Mouse (Mus musculus) heart, embryonic 10.5 days (tissue): ENCODE data around the gene Tcl1b4. TPM values are rescaled to one million over a fixed set of nuclear protein-coding genes. Genes with fewer than 3 reads are reported as not detected.
A peak's percentile ranks its signal among the peaks of the same experiment; 100 is the strongest.
"Not testable (repeated sequence)": the region's sequence is repeated elsewhere in the genome, so short reads cannot be mapped to it uniquely, and the experiment has no call there.

Source experiments
- DNase-seq: peaks from one replicate; pipeline ENCODE4 v3.0.0-alpha.2; 2017; ENCODE audit warnings: low spot score
- H3K27ac ChIP-seq: fragments of 300-500 bp; sonication (generic); 2 replicates; pipeline ENCODE4 v1.5.1; 2016; ENCODE audit warnings: mild to moderate bottlenecking
- H3K27me3 ChIP-seq: fragments of 300-500 bp; sonication (generic); 2 replicates; pipeline ENCODE4 v1.6.1; 2016; ENCODE audit warnings: mild to moderate bottlenecking; ENCODE audit not compliant: poor library complexity, insufficient read depth, severe bottlenecking
- H3K36me3 ChIP-seq: fragments of 300-500 bp; sonication (generic); 2 replicates; pipeline ENCODE4 v1.6.1; 2016; ENCODE audit warnings: mild to moderate bottlenecking, moderate library complexity
- H3K4me1 ChIP-seq: fragments of 300-500 bp; sonication (generic); 2 replicates; pipeline ENCODE4 v1.6.1; 2016; ENCODE audit warnings: mild to moderate bottlenecking
- H3K4me3 ChIP-seq: fragments of 300-500 bp; sonication (generic); 2 replicates; pipeline ENCODE4 v1.5.1; 2016; ENCODE audit warnings: mild to moderate bottlenecking, moderate library complexity
- H3K9me3 ChIP-seq: fragments of 300-500 bp; sonication (generic); 2 replicates; pipeline ENCODE4 v1.6.1; 2016; ENCODE audit warnings: mild to moderate bottlenecking, moderate library complexity
- WGBS: fragments of 180-500 bp; shearing (Covaris S2); methylation state at CpG from one replicate; pipeline ENCODE4 v1.1.7; 2016; 5-methylcytosine and 5-hydroxymethylcytosine counted together
- polyA plus RNA-seq: library from polyadenylated mRNA; unstranded; fragments of >200 nt; fragmentation: Nextera tagmentation; extraction: Ambion mirVana; gene quantifications from 2 replicates; pipeline ENCODE4 v1.2.1, GENCODE M21; 2016

Gene Tcl1b4
- polyA plus RNA-seq, result not detected in 2 replicates

GRCm38 (mm10) chr12:105201657-105202056 is at the start of gene Tcl1b4:
Gene Tcl1b4, plus strand, starts transcription at chr12:105201957.
- not testable (repeated sequence) for H3K4me3 ChIP-seq, DNase-seq, H3K36me3 ChIP-seq, H3K27me3 ChIP-seq, H3K9me3 ChIP-seq, H3K4me1 ChIP-seq, H3K27ac ChIP-seq
- WGBS, result 82% methylated on average over 1 of the region's 1 CpGs

GRCm38 (mm10) chr12:105155286-105155685 is 46.5 kb upstream of the Tcl1b4 start:
- WGBS, result 69% methylated on average over 4 of the region's 4 CpGs
- not testable (repeated sequence) for DNase-seq, H3K36me3 ChIP-seq, H3K9me3 ChIP-seq, H3K4me3 ChIP-seq, H3K4me1 ChIP-seq, H3K27me3 ChIP-seq, H3K27ac ChIP-seq

- 77% methylated on average over 6 of the region's 6 CpGs for WGBS
- Histone ChIP-seq H3K27me3 (no peaks in the 10 kb centered on the region), H3K4me3 (no peak overlapping the region), H3K36me3 (no peaks in the 10 kb centered on the region), H3K9me3 (no peaks in the 10 kb centered on the region), H3K4me1 (no peaks in the 10 kb centered on the region), H3K27ac (no peak overlapping the region)
- DNase-seq, result no peak
Observed at GRCm38 (mm10) chr12:105158842-105159241, 42.9 kb upstream of the Tcl1b4 start.

DNA sequence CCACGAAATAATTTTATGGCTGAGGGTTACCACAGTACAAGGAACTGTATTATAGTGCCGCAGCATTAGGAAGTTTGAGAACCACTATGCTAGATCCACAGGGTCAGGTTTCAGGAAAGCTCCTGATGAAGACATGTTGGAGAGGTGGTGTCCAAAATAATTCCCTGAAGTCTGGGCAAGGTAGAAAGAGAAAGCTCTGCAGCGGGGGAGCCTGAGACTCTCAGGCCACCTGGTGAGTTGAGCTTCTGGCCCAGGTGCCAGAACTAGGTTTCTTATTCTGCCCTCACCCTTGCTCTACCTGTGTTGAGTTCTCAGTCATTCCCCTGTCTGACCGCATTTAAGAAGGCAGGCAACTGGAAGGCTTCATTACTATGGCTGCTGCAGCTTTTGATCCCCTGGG is 42.4 kb upstream of the Tcl1b4 start, which contains the start of gene Tcl1b1:
Gene Tcl1b1 (plus strand): TSS at position 301 of the 400 bp plus-strand sequence.
- 68% methylated on average over 4 of the region's 4 CpGs for WGBS
- Histone ChIP-seq H3K36me3 (no peaks in the 10 kb centered on the region), H3K4me1 (no peaks in the 10 kb centered on the region), H3K27ac (no peak within 1 kb of the TSS), H3K4me3 (no peak within 1 kb of the TSS), H3K9me3 (no peaks in the 10 kb centered on the region), H3K27me3 (no peaks in the 10 kb centered on the region)
- DNase-seq, result no peak

DNA sequence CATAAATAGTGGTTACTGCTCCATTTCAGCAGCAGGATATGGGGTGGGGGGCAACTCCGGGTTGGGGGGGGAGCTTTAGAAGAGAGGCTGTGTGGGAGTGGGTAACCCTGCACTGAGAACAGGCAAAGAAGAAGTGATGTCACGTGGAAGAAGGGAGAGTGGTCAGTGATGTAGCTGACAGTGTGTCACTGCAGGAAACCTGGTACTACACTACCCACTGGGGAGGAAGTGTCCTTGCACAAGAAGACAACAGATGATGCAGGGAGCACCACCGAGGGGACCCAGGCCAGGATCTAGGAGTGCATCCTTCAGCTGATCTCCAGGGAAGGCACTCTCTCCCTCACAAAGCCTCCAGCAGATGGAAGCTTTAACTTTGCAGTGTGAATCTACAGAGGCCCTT is 35.0 kb upstream of the Tcl1b4 start:
- no peak for DNase-seq
- Histone ChIP-seq H3K27ac (no peak overlapping the region), H3K4me3 (no peak overlapping the region), H3K27me3 (no peaks in the 10 kb centered on the region), H3K9me3 (no peaks in the 10 kb centered on the region), H3K36me3 (no peaks in the 10 kb centered on the region), H3K4me1 (no peaks in the 10 kb centered on the region)
- WGBS, result 57% methylated on average over 3 of the region's 3 CpGs

GRCm38 (mm10) chr12:105173366-105173765 is 28.4 kb upstream of the Tcl1b4 start:
- H3K4me3 ChIP-seq, result no peak overlapping the region
- H3K4me1 ChIP-seq, result no peaks in the 10 kb centered on the region
- H3K27ac ChIP-seq, result no peak overlapping the region
- H3K9me3 ChIP-seq, result no peaks in the 10 kb centered on the region
- no peaks in the 10 kb centered on the region for H3K27me3 ChIP-seq
- H3K36me3 ChIP-seq, result no peaks in the 10 kb centered on the region
- 74% methylated on average over 2 of the region's 2 CpGs for WGBS
- no peak for DNase-seq

DNA sequence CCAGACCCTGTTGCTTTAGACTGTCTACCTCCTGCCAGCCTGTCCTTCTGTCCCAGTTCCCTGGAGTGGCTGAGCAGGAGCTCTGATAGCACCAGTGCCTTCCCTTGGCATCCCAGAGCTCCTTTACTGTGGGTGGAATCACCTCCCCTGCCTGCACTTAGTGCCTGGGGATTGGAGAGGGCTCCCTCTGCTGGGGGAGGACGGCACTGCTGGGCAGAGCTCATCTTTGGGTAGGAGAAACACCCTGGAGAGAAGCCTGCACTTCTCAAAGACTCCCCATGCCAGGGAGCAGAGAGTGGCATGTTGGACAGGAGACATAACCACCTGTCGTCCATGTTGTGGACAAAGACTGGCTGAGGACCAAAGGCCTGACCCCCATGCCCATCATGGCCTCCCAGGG is 27.4 kb upstream of the Tcl1b4 start:
- not testable (repeated sequence) for H3K4me3 ChIP-seq, H3K4me1 ChIP-seq, H3K27me3 ChIP-seq, H3K36me3 ChIP-seq, H3K9me3 ChIP-seq, H3K27ac ChIP-seq, DNase-seq
- WGBS, result 13% methylated on average over 2 of the region's 2 CpGs

- not testable (repeated sequence) for H3K4me3 ChIP-seq, DNase-seq, H3K27ac ChIP-seq, H3K9me3 ChIP-seq, H3K36me3 ChIP-seq, H3K4me1 ChIP-seq, H3K27me3 ChIP-seq
- 56% methylated on average over 3 of the region's 3 CpGs for WGBS
Observed at GRCm38 (mm10) chr12:105176044-105176443, 25.7 kb upstream of the Tcl1b4 start, which contains the start of gene Tcl1b5. Gene Tcl1b5, plus strand, starts transcription at chr12:105176344.

DNA sequence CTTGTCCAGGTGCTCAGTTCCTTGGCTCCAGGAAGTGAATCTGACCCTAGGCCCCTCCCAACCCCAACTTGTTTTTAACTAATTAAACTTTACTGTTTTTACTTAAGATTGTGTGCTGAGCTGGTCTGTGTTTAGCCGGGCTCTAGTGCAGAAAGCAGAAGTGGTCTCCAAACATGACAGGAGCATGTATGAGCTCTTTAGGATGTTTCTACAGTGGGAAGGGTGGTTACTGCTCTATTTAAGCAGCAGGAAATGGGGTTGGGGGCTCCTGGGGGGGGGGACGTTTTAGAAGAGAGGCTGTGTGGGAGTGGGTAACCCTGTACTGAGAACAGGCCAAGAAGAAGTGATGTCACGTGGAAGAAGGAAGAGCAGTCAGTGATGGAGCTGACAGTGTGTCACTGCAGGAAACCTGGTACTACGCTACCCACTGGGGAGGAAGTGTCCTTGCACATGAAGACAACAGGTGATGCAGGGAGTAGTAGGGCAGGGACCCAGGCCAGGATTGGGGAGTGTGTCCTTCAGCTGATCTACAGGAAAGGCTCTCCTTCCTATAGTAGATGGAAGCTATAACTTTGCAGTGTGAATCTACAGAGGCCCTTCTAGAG is 20.6 kb upstream of the Tcl1b4 start:
- H3K36me3 ChIP-seq, H3K27me3 ChIP-seq, H3K27ac ChIP-seq, H3K9me3 ChIP-seq, DNase-seq, H3K4me3 ChIP-seq, H3K4me1 ChIP-seq: not testable (repeated sequence)
- 75% methylated on average over 4 of the region's 4 CpGs for WGBS

GRCm38 (mm10) chr12:105188980-105189379 is 12.8 kb upstream of the Tcl1b4 start:
- not testable (repeated sequence) for H3K9me3 ChIP-seq, H3K4me3 ChIP-seq, H3K4me1 ChIP-seq, H3K36me3 ChIP-seq, H3K27me3 ChIP-seq, H3K27ac ChIP-seq, DNase-seq
- WGBS, result 27% methylated on average over 2 of the region's 2 CpGs

DNA sequence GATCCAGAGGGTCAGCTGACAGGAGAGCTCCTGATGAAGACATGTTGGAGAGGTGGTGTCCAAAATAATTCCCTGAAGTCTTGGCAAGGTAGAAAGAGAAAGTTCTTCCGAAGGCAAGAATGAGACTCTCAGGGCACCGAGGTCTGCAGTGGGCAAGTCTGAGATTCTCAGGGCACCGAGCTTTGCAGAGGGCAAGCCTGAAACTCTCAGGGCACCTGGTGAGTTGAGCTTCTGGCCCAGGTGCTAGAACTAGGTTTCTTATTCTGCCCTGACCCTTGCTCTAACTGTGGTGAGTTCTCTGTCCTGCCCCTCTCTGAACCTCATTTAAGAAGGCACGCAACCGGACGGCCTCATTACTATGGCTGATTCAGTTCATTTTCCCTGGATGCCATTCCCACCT is 11.0 kb upstream of the Tcl1b4 start, which contains the start of gene Tcl1b3:
Gene Tcl1b3 (plus strand): TSS at position 301 of the 400 bp plus-strand sequence.
- not testable (repeated sequence) for DNase-seq, H3K27ac ChIP-seq, H3K4me3 ChIP-seq, H3K36me3 ChIP-seq, H3K27me3 ChIP-seq, H3K9me3 ChIP-seq, H3K4me1 ChIP-seq
- WGBS, result 89% methylated on average over 6 of the region's 6 CpGs

DNA sequence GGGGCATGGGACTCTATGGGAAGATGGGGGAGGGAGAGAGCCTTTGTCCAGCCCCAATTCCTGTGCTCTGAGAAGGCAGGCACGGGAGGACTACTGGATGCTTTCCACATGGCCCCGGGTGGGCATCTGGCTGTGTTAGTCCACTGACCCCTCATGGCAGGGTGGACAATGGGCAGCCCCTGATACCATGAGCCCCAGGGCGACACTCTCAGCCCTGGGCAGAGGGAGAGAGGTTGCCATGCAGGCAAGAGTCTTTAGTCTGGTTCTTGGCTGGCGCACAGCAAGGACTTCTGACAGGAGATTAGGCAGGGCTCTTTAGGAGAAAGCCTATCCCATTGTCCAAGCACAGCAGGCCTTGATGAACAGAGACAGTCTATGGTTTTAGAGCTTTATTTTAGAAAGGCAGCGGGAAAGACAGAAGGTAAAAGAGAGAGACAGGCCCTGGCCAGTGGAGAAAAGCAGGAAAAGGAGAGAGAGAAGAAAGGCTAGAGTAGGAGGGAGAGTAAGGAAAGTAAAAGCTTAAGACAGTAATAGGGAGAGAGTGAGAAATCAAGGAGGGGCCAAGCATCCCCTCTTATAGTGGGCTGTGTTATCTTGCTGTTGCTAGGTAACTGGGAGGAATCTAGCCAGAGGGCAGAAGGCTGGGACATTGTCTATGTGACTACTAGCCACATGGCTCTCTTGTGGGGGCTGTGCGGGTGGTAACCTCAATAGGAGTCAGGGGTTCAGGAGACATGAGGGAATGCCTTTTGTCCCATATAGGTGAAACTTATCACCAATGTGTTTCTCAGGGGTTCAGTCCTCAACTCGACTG is 1.9 kb upstream of the Tcl1b4 start:
- 61% methylated on average over 7 of the region's 7 CpGs for WGBS
- not testable (repeated sequence) for H3K4me3 ChIP-seq, DNase-seq, H3K36me3 ChIP-seq, H3K27ac ChIP-seq, H3K9me3 ChIP-seq, H3K27me3 ChIP-seq, H3K4me1 ChIP-seq

- 25% methylated on average over 1 of the region's 1 CpGs for WGBS
- Histone ChIP-seq H3K4me3 (no peak overlapping the region), H3K27ac (no peak overlapping the region), H3K36me3 (no peaks in the 10 kb centered on the region), H3K4me1 (no peaks in the 10 kb centered on the region), H3K9me3 (no peaks in the 10 kb centered on the region), H3K27me3 (no peaks in the 10 kb centered on the region)
- DNase-seq, result peak; percentile 71
Observed at GRCm38 (mm10) chr12:105207071-105207470, 5.3 kb downstream of the Tcl1b4 start.
